Mouse (Mus musculus): Measurements from ENCODE around the gene 4921539E11Rik.

Gene 4921539E11Rik

GRCm38 (mm10) chr4:103222854-103223253 is 67.8 kb downstream of the 4921539E11Rik start:
- DNase-seq, result no peak

GRCm38 (mm10) chr4:103221789-103222188 is 68.9 kb downstream of the 4921539E11Rik start:
- DNase-seq, result no peak

- DNase-seq, result no peak
Measured at GRCm38 (mm10) chr4:103219011-103219410, 71.7 kb downstream of the 4921539E11Rik start.

- DNase-seq, result no peak
Measured at GRCm38 (mm10) chr4:103216046-103216445, 74.6 kb downstream of the 4921539E11Rik start.

- DNase-seq, result peak; percentile 82
Measured at GRCm38 (mm10) chr4:103214925-103215820, 75.5 kb downstream of the 4921539E11Rik start, which contains the start of gene Slc35d1. Gene Slc35d1 (minus strand): TSS chr4:103215164.

- peak; percentile 81 for DNase-seq
Measured at GRCm38 (mm10) chr4:103214498-103214924, 76.2 kb downstream of the 4921539E11Rik start.

GRCm38 (mm10) chr4:103213859-103214497 is 76.7 kb downstream of the 4921539E11Rik start:
- peak; percentile 9 for DNase-seq

GRCm38 (mm10) chr4:103208553-103208952 is 82.1 kb downstream of the 4921539E11Rik start:
- DNase-seq, result no peak

- DNase-seq, result no peak
Measured at GRCm38 (mm10) chr4:103203646-103204045, 87.0 kb downstream of the 4921539E11Rik start.

GRCm38 (mm10) chr4:103200046-103200445 is 90.6 kb downstream of the 4921539E11Rik start:
- no peak for DNase-seq

- no peak for DNase-seq
Measured at GRCm38 (mm10) chr4:103199086-103199485, 91.6 kb downstream of the 4921539E11Rik start.

GRCm38 (mm10) chr4:103197401-103197800 is 93.3 kb downstream of the 4921539E11Rik start:
- DNase-seq, result no peak

- DNase-seq, result no peak
Measured at GRCm38 (mm10) chr4:103192421-103192820, 98.2 kb downstream of the 4921539E11Rik start.

- DNase-seq, result no peak
Measured at GRCm38 (mm10) chr4:103188786-103189640, 101.7 kb downstream of the 4921539E11Rik start.

Data from right cerebral cortex, postnatal 25 days (tissue).